Mouse (Mus musculus) hindbrain, postnatal 0 days (tissue): Measurements from ENCODE around the gene Pitpnm2. TPM values are rescaled to one million over a fixed set of nuclear protein-coding genes. Genes with fewer than 3 reads are reported as not detected.

Experiments
- ATAC-seq: fragments of 200-750 bp; cut with Nextera tagmentation; 2 replicates; pipeline ENCODE4 v1.8.0; 2017; ENCODE audit warnings: mild to moderate bottlenecking, moderate TSS enrichment, moderate library complexity
- DNase-seq: peaks from one replicate; pipeline ENCODE4 v3.0.0-alpha.2; 2015; ENCODE audit warnings: low spot score
- H3K27ac ChIP-seq: fragments of 300-500 bp; sonication (generic); 2 replicates; pipeline ENCODE4 v1.5.1; 2014; ENCODE audit warnings: mild to moderate bottlenecking
- H3K27me3 ChIP-seq: fragments of 300-500 bp; sonication (generic); 2 replicates; pipeline ENCODE4 v1.6.1; 2014; ENCODE audit warnings: low read length, mixed read lengths; ENCODE audit not compliant: insufficient read depth
- H3K36me3 ChIP-seq: fragments of 300-500 bp; sonication (generic); 2 replicates; pipeline ENCODE4 v1.6.1; 2014; ENCODE audit warnings: low read length, mixed read lengths; ENCODE audit not compliant: insufficient read depth
- H3K4me1 ChIP-seq: fragments of 300-500 bp; sonication (generic); 2 replicates; pipeline ENCODE4 v1.6.1; 2014; ENCODE audit warnings: antibody characterized with exemption, low read length, mixed read lengths; ENCODE audit not compliant: insufficient read depth
- H3K4me2 ChIP-seq: fragments of 300-500 bp; sonication (generic); 2 replicates; pipeline ENCODE4 v1.6.1; 2014; ENCODE audit warnings: low read depth, mild to moderate bottlenecking, low read length, moderate library complexity, mixed read lengths
- H3K4me3 ChIP-seq: fragments of 300-500 bp; sonication (generic); 2 replicates; pipeline ENCODE4 v1.5.1; 2014; ENCODE audit warnings: low read length
- H3K9ac ChIP-seq: fragments of 300-500 bp; sonication (generic); replicated peaks from 2 replicates; pipeline ENCODE4 v1.6.1; 2014; ENCODE audit warnings: mild to moderate bottlenecking, low read length, moderate library complexity, mixed read lengths
- H3K9me3 ChIP-seq: fragments of 300-500 bp; sonication (generic); 2 replicates; pipeline ENCODE4 v1.6.1; 2016; ENCODE audit warnings: low read length, mixed read lengths
- CTCF ChIP-seq: IDR thresholded peaks from 2 replicates; pipeline ENCODE4 v1.5.1; 2016; ENCODE audit warnings: antibody characterized with exemption, control low read depth, low read depth
- WGBS: fragments of 180-500 bp; shearing (Covaris S2); extraction: QIAGEN DNeasy Blood & Tissue Kit; methylation state at CpG from one replicate; pipeline ENCODE4 v1.1.7; 2014; 5-methylcytosine and 5-hydroxymethylcytosine counted together
- polyA plus RNA-seq: library from polyadenylated mRNA; unstranded; fragments of >200 nt; fragmentation: Nextera tagmentation; extraction: Ambion mirVana; gene quantifications from 2 replicates; pipeline ENCODE4 v1.2.1, GENCODE M21; 2015
- total RNA-seq: library from RNA; depleted of rRNA; stranded (reverse); fragments of >200 nt; gene quantifications from 2 replicates; pipeline ENCODE4 v1.2.3, GENCODE M21; 2014

The Pitpnm2 gene
- total and polyA plus RNA-seq, 2 experiments from 2014 or later = 7.6 to 43.9 TPM

DNA sequence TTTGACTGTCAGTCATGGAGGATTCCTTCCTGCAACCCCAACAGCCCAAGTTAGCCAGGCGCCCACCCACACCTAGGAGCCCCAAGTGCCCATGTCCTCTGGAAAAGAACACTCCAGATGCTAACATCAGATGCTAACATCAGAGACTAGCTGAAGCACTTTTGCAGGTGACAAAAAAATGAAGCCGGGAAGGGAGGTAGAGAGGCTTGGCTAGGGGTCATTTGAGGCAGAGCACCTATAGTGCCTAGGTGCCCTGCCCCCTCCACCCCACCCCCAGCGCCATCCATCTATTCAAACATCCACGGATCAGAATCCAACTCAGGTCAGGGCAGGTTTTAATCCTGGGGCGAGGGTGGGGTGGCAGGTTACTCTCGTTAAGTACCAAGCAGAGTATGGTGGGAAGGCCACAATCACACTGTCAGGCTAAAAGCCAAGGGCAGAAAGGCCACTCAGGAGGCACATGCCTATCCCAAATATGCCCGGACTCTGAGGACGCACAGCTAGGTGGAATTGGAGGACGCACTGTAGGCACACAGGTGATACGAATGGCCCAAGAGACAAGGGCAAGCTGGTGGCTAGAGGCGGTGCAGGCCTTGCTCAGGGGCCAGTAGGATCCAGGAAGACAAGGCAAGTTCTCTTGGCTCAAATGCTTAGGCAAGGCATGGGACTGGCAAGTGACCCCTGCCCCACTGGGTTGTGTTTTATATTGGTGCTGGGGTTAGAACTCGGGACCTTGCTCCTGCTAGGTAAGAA is 155.5 kb downstream of the Pitpnm2 start:
- Histone ChIP-seq H3K27me3 (no peaks in the 10 kb centered on the region), H3K36me3 (no peaks in the 10 kb centered on the region), H3K9me3 (no peaks in the 10 kb centered on the region), H3K27ac (no peak overlapping the region), H3K4me1 (no peaks in the 10 kb centered on the region), H3K4me3 (peak overlapping the region; percentile 1; the same call in 1 of the 2 replicates), H3K4me2 (peak overlapping the region; percentile 61), H3K9ac (no peak overlapping the region)
- ATAC-seq (no peak), DNase-seq (no peak)
- WGBS = 87% methylated on average over 12 of the region's 12 CpGs
- no peak for TF ChIP-seq CTCF

DNA sequence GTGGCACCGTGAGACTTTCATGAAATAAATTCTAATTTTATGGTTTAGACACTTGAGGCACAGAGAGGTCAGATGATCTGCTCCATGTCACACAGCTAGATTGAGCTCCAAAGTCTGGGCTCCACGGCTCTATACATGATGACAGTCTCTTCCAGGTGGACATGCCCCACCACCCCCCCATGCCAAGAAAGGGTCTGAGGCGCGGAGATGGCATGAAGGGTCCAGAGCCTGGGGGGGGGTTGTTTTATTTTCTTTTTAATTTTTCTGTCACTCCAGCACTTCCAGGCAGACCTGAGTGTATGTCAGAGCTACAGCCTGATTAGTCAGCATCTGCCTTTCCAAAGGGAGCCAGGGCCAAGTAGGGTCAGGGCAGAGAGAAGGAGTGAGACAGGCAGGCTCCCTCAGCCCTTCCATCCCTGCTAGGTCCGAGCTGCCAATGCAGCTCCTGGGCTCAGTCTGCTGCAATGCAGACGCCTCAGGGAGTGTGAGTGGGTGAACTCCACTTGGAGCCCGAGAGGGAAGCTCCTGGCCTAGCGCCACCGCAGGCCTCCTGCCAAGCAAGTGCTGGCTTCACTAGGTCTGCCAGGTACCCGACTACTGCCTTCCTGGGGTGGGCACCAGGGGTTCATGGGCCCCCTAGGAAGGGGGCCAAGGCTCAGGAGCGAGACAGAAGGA is 156.3 kb downstream of the Pitpnm2 start:
- Histone ChIP-seq H3K36me3 (no peaks in the 10 kb centered on the region), H3K27ac (no peak overlapping the region), H3K4me1 (no peaks in the 10 kb centered on the region), H3K9ac (peak overlapping the region; percentile 13; the same call in 1 of the 2 replicates), H3K4me2 (no peak overlapping the region), H3K9me3 (no peaks in the 10 kb centered on the region), H3K27me3 (no peaks in the 10 kb centered on the region), H3K4me3 (no peak overlapping the region)
- peak; percentile 45 for DNase-seq
- ATAC-seq = no peak
- no peak for TF ChIP-seq CTCF
- 61% methylated on average over 11 of the region's 11 CpGs for whole genome bisulfite sequencing

DNA sequence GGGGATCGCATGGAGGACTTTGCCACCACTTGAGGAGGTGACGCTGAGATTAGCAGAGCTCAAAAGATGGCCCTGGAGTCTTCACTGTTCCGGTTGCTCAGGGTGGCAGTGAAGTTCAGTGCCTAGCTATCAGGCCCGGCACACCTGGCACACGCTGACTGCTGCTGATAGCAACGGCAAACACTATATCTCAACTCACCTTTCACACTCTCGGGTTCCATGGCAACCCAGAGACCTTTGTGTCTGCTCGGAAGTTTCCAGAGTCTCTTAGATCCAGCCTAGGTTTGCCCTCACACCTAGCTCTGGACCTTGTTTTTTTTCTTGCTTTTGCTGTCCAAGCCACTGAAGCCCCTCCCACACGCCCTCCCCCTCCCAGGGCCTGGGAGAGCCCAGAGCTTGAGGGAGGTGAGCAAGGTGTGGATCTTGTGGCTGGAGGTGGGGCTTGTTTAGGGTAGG is 157.6 kb downstream of the Pitpnm2 start:
- ATAC-seq (no peak), DNase-seq (no peak)
- H3K9ac ChIP-seq = no peak overlapping the region
- H3K4me1 ChIP-seq = no peaks in the 10 kb centered on the region
- TF ChIP-seq CTCF = no peak
- H3K27me3 ChIP-seq = no peaks in the 10 kb centered on the region
- no peak overlapping the region for H3K27ac ChIP-seq
- no peaks in the 10 kb centered on the region for H3K9me3 ChIP-seq
- no peak overlapping the region for H3K4me2 ChIP-seq
- H3K36me3 ChIP-seq = no peaks in the 10 kb centered on the region
- no peak overlapping the region for H3K4me3 ChIP-seq
- 69% methylated on average over 9 of the region's 9 CpGs for WGBS

DNA sequence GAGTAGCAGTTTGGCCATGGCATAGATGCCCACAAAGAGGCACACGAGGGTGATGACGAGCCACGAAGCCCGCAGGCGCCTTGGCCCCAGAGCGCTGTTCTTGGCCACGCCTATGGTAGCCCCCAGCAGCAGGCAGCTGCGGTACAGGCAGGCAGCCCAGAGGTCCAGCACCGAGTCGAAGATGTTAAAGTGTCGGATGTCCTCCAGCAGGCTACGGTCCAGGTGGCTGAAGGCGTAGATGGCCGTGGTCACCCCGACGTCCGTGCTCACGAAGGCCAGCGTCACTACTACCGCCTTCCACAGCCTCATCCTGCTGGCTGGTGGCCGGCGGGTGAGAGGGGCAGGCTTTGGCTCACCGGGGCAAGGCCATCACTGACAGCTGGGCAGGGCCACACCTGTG is 159.7 kb downstream of the Pitpnm2 start:
- Histone ChIP-seq H3K27ac (no peak overlapping the region), H3K4me3 (no peak overlapping the region), H3K27me3 (no peaks in the 10 kb centered on the region), H3K9ac (no peak overlapping the region), H3K4me2 (no peak overlapping the region), H3K9me3 (no peaks in the 10 kb centered on the region), H3K36me3 (no peaks in the 10 kb centered on the region), H3K4me1 (no peaks in the 10 kb centered on the region)
- DNase-seq (no peak), ATAC-seq (no peak)
- no peak for TF ChIP-seq CTCF
- WGBS = 84% methylated on average over 20 of the region's 23 CpGs

DNA sequence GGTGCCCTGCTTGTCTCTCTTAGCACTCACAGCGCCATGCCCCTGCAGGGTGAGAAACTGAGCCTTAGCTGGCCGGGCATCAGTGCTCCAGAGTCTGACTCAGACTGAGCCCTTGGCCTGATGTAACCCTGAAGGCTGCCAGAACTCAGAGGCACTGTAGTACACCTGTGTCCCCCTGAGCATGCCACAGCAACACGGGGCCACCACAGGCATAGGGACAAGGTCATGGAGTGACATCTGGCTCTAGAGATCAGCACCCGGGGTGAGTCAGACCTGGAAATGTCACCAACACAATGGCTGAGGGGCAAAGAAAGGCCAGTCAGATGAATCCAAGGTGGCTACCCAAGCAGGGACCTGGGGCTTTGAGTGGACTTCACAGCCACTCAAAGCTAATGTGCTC is 162.7 kb downstream of the Pitpnm2 start:
- no peak for TF ChIP-seq CTCF
- Histone ChIP-seq H3K9ac (no peak overlapping the region), H3K36me3 (no peaks in the 10 kb centered on the region), H3K9me3 (no peaks in the 10 kb centered on the region), H3K4me1 (no peaks in the 10 kb centered on the region), H3K4me2 (no peak overlapping the region), H3K27me3 (no peaks in the 10 kb centered on the region), H3K4me3 (no peak overlapping the region), H3K27ac (no peak overlapping the region)
- no peak for DNase-seq
- 88% methylated on average over 4 of the region's 4 CpGs for WGBS
- ATAC-seq = no peak

DNA sequence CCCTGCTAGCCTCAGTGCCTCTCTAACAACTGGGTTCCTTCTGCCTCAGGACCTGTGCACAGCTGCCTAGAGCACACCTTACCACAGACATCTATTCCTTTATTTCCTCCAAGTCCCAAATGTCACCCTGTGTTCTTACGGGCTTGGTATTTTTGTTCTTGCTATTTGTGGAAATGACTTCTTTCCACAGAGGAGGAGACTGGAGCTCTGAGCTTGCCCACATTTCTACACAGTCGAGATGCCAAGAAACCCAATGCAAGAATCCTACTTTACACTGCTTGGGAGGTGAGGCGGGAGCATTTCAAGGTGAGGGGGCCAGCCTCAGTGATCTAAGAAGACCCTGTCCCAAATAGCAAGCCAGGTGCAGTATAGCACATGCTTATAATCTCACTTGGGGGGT is 164.0 kb downstream of the Pitpnm2 start:
- Histone ChIP-seq H3K4me3 (no peak overlapping the region), H3K9ac (no peak overlapping the region), H3K27me3 (no peaks in the 10 kb centered on the region), H3K36me3 (no peaks in the 10 kb centered on the region), H3K27ac (no peak overlapping the region), H3K4me1 (no peaks in the 10 kb centered on the region), H3K4me2 (no peak overlapping the region), H3K9me3 (no peaks in the 10 kb centered on the region)
- WGBS = 74% methylated on average over 3 of the region's 3 CpGs
- no peak for TF ChIP-seq CTCF
- ATAC-seq (no peak), DNase-seq (no peak)
